Mouse (Mus musculus): ENCODE results near the gene Camk1g.

The Camk1g gene

GRCm38 (mm10) chr1:193338363-193338995 lies 31.6 kb downstream of the Camk1g start:
- in situ Hi-C loops (cut with MboI; ENCODE audit: low pct_unique_long_range_greater_than_20kb in 1 of 2, low sequenced_read_pairs in 2 of 2, unreplicated experiment in 1 of 2): no loop called here

- in situ Hi-C loops (cut with MboI; ENCODE audit: low pct_unique_long_range_greater_than_20kb in 1 of 2, low sequenced_read_pairs in 2 of 2, unreplicated experiment in 1 of 2): no loop called here
Observed at GRCm38 (mm10) chr1:193337787-193338310, 32.2 kb downstream of the Camk1g start.

GRCm38 (mm10) chr1:193337018-193337321 lies 33.1 kb downstream of the Camk1g start:
- in situ Hi-C loops (cut with MboI; ENCODE audit: low pct_unique_long_range_greater_than_20kb in 1 of 2, low sequenced_read_pairs in 2 of 2, unreplicated experiment in 1 of 2): no loop called here

GRCm38 (mm10) chr1:193336122-193337017 lies 33.7 kb downstream of the Camk1g start:
- in situ Hi-C loops (cut with MboI; ENCODE audit: low pct_unique_long_range_greater_than_20kb in 1 of 2, low sequenced_read_pairs in 2 of 2, unreplicated experiment in 1 of 2): no loop called here

- in situ Hi-C loops (cut with MboI; ENCODE audit: low pct_unique_long_range_greater_than_20kb in 1 of 2, low sequenced_read_pairs in 2 of 2, unreplicated experiment in 1 of 2): no loop called here
Observed at GRCm38 (mm10) chr1:193334546-193334945, 35.6 kb downstream of the Camk1g start.

- in situ Hi-C loops (cut with MboI; ENCODE audit: low pct_unique_long_range_greater_than_20kb in 1 of 2, low sequenced_read_pairs in 2 of 2, unreplicated experiment in 1 of 2): no loop called here
Observed at GRCm38 (mm10) chr1:193333776-193334175, 36.3 kb downstream of the Camk1g start.

- in situ Hi-C loops (cut with MboI; ENCODE audit: low pct_unique_long_range_greater_than_20kb in 1 of 2, low sequenced_read_pairs in 2 of 2, unreplicated experiment in 1 of 2): no loop called here
Observed at GRCm38 (mm10) chr1:193332671-193333070, 37.4 kb downstream of the Camk1g start.

GRCm38 (mm10) chr1:193332018-193332417 lies 38.1 kb downstream of the Camk1g start:
- in situ Hi-C loops (cut with MboI; ENCODE audit: low pct_unique_long_range_greater_than_20kb in 1 of 2, low sequenced_read_pairs in 2 of 2, unreplicated experiment in 1 of 2): no loop called here

GRCm38 (mm10) chr1:193330626-193331025 lies 39.5 kb downstream of the Camk1g start:
- in situ Hi-C loops (cut with MboI; ENCODE audit: low pct_unique_long_range_greater_than_20kb in 1 of 2, low sequenced_read_pairs in 2 of 2, unreplicated experiment in 1 of 2): no loop called here

GRCm38 (mm10) chr1:193330172-193330571 lies 39.9 kb downstream of the Camk1g start:
- in situ Hi-C loops (cut with MboI; ENCODE audit: low pct_unique_long_range_greater_than_20kb in 1 of 2, low sequenced_read_pairs in 2 of 2, unreplicated experiment in 1 of 2): no loop called here

- in situ Hi-C loops (cut with MboI; ENCODE audit: low pct_unique_long_range_greater_than_20kb in 1 of 2, low sequenced_read_pairs in 2 of 2, unreplicated experiment in 1 of 2): no loop called here
Observed at GRCm38 (mm10) chr1:193329557-193329956, 40.5 kb downstream of the Camk1g start.

GRCm38 (mm10) chr1:193327686-193328085 lies 42.4 kb downstream of the Camk1g start:
- in situ Hi-C loops (cut with MboI; ENCODE audit: low pct_unique_long_range_greater_than_20kb in 1 of 2, low sequenced_read_pairs in 2 of 2, unreplicated experiment in 1 of 2): no loop called here

- in situ Hi-C loops (cut with MboI; ENCODE audit: low pct_unique_long_range_greater_than_20kb in 1 of 2, low sequenced_read_pairs in 2 of 2, unreplicated experiment in 1 of 2): no loop called here
Observed at GRCm38 (mm10) chr1:193327216-193327615, 42.9 kb downstream of the Camk1g start.

GRCm38 (mm10) chr1:193326456-193327145 lies 43.5 kb downstream of the Camk1g start:
- in situ Hi-C loops (cut with MboI; ENCODE audit: low pct_unique_long_range_greater_than_20kb in 1 of 2, low sequenced_read_pairs in 2 of 2, unreplicated experiment in 1 of 2): no loop called here

- in situ Hi-C loops (cut with MboI; ENCODE audit: low pct_unique_long_range_greater_than_20kb in 1 of 2, low sequenced_read_pairs in 2 of 2, unreplicated experiment in 1 of 2): no loop called here
Observed at GRCm38 (mm10) chr1:193325891-193326290, 44.2 kb downstream of the Camk1g start.

GRCm38 (mm10) chr1:193324224-193324623 lies 45.9 kb downstream of the Camk1g start:
- in situ Hi-C loops (cut with MboI; ENCODE audit: low pct_unique_long_range_greater_than_20kb in 1 of 2, low sequenced_read_pairs in 2 of 2, unreplicated experiment in 1 of 2): no loop called here

GRCm38 (mm10) chr1:193323686-193324085 lies 46.4 kb downstream of the Camk1g start:
- in situ Hi-C loops (cut with MboI; ENCODE audit: low pct_unique_long_range_greater_than_20kb in 1 of 2, low sequenced_read_pairs in 2 of 2, unreplicated experiment in 1 of 2): no loop called here

- in situ Hi-C loops (cut with MboI; ENCODE audit: low pct_unique_long_range_greater_than_20kb in 1 of 2, low sequenced_read_pairs in 2 of 2, unreplicated experiment in 1 of 2): no loop called here
Observed at GRCm38 (mm10) chr1:193320398-193320797, 49.7 kb downstream of the Camk1g start.

- in situ Hi-C loops (cut with MboI; ENCODE audit: low pct_unique_long_range_greater_than_20kb in 1 of 2, low sequenced_read_pairs in 2 of 2, unreplicated experiment in 1 of 2): no loop called here
Observed at GRCm38 (mm10) chr1:193319721-193320120, 50.4 kb downstream of the Camk1g start.
